Comparison of ENCODE assay signal across 16 mouse cellular contexts in genomic region chr4:46709492-46709891, GRCm38 (mm10). TPM values are rescaled to one million over a fixed set of nuclear protein-coding genes. Genes with fewer than 3 reads are reported as not detected.
DNase-seq lines count a peak whose midpoint lies in the region; ATAC-seq and TF ChIP-seq lines count a peak whose summit lies in the region.
"Had no signal": no experiment of that assay in that cellular context is flagged by ENCODE, and none has a peak within 500 bp of the region (broad histone marks: within the 10 kb centered on the region; RNA-seq: fewer than 3 reads in every experiment).

No protein-coding gene starts in this region.

- no peak for TF ChIP-seq POLR2A in cerebellum, adult 2 months (IDR thresholded peaks at IDR 0.05; ENCODE audit: borderline replicate concordance, insufficient read depth, low read length)

- no peak; the same call in 1 of the 2 replicates for ATAC-seq in embryonic facial prominence, embryonic 11.5 days (replicated peaks; ENCODE audit: insufficient number of reproducible peaks, low FRiP score, low TSS enrichment, low read depth)
- 0 out of 2 replicates have a peak, but pooled peaks have one; percentile 9 for ATAC-seq in forebrain, postnatal 0 days
- ATAC-seq: activated CD4-positive, CD25-positive, alpha-beta regulatory T cell, adult 4 months had no signal

- H3K27ac ChIP-seq in embryonic facial prominence, embryonic 11.5 days (replicated peaks; ENCODE audit: low read depth, low read length): no peak overlapping the region
- H3K27ac ChIP-seq in embryonic facial prominence, embryonic 10.5 days (replicated peaks): no peak overlapping the region
- peak overlapping the region; percentile 47; the same call in 1 of the 2 replicates for H3K27ac ChIP-seq in left cerebral cortex, adult 2 months
- H3K27ac ChIP-seq in cerebellum, adult 2 months (ENCODE audit: insufficient read depth, low read length): peak overlapping the region; percentile 69
- peak overlapping the region; percentile 57; the same call in 1 of the 2 replicates for H3K27ac ChIP-seq in forebrain, postnatal 0 days (ENCODE audit: low read depth, low read length)
- H3K27ac ChIP-seq: gastrocnemius, adult 2 months; kidney, postnatal 0 days; liver, embryonic 13.5 days; stomach, postnatal 0 days had no signal

- H3K9me3 ChIP-seq in embryonic facial prominence, embryonic 11.5 days (replicated peaks; ENCODE audit: control insufficient read depth, low read length): no peaks in the 10 kb centered on the region
- no peaks in the 10 kb centered on the region for H3K9me3 ChIP-seq in embryonic facial prominence, embryonic 10.5 days
- H3K9me3 ChIP-seq in forebrain, postnatal 0 days (ENCODE audit: low read length): no peaks in the 10 kb centered on the region
- H3K9me3 ChIP-seq: liver, embryonic 13.5 days had no signal

- peak; percentile 25 for DNase-seq in embryonic facial prominence, embryonic 11.5 days (ENCODE audit: low spot score)
- no peak for DNase-seq in embryonic facial prominence, embryonic 10.5 days (ENCODE audit: low spot score)
- DNase-seq in left cerebral cortex, adult 2 months (ENCODE audit: extremely low spot score in 1 of 2, low spot score in 2 of 2): no peak
- DNase-seq in left cerebral cortex, adult 8-10 months (ENCODE audit: low spot score in 2 of 2): no peak
- DNase-seq in cerebellum, adult 2 months: peak; percentile 86 to 93
- DNase-seq in forebrain, postnatal 0 days: peak; percentile 60
- DNase-seq in lung, postnatal 14 days: no peak
- DNase-seq in spleen, postnatal 14 days (ENCODE audit: low spot score in 2 of 2): no peak
- DNase-seq: adrenal gland, postnatal 25 days; gastrocnemius, adult 2 months; heart, adult 18-20 months; liver, embryonic 13.5 days; thymus, postnatal 25 days had no signal

- TF ChIP-seq CTCF in left cerebral cortex, adult 2 months (IDR thresholded peaks at IDR 0.05): no peak
- peak; percentile 41; the same call in 1 of the 2 replicates for TF ChIP-seq CTCF in cerebellum, adult 2 months (IDR thresholded peaks at IDR 0.05; ENCODE audit: borderline replicate concordance, insufficient read depth, low read depth, low read length)
- TF ChIP-seq CTCF in forebrain, postnatal 0 days (IDR thresholded peaks at IDR 0.05; ENCODE audit: low read depth): peak; percentile 25; the same call in 1 of the 2 replicates

- no peak overlapping the region for H3K4me3 ChIP-seq in embryonic facial prominence, embryonic 11.5 days (ENCODE audit: low read depth, low read length)
- H3K4me3 ChIP-seq in embryonic facial prominence, embryonic 10.5 days: no peak overlapping the region
- H3K4me3 ChIP-seq in left cerebral cortex, adult 2 months: no peak overlapping the region
- H3K4me3 ChIP-seq in cerebellum, adult 2 months (replicated peaks; ENCODE audit: insufficient read depth, low read depth, low read length): no peak overlapping the region
- no peak overlapping the region for H3K4me3 ChIP-seq in forebrain, postnatal 0 days (ENCODE audit: low read depth, low read length)
- H3K4me3 ChIP-seq: gastrocnemius, adult 2 months; liver, embryonic 13.5 days had no signal

- H3K27me3 ChIP-seq in embryonic facial prominence, embryonic 11.5 days (ENCODE audit: control insufficient read depth, insufficient read depth, low read length): no peaks in the 10 kb centered on the region
- H3K27me3 ChIP-seq in embryonic facial prominence, embryonic 10.5 days (replicated peaks; ENCODE audit: low read depth, poor library complexity, severe bottlenecking): no peaks in the 10 kb centered on the region
- no peaks in the 10 kb centered on the region for H3K27me3 ChIP-seq in cerebellum, adult 2 months (ENCODE audit: control insufficient read depth, insufficient read depth, low read length)
- no peaks in the 10 kb centered on the region for H3K27me3 ChIP-seq in forebrain, postnatal 0 days (ENCODE audit: insufficient read depth, low read length)
- H3K27me3 ChIP-seq: liver, embryonic 13.5 days had no signal

- no peak overlapping the region for H3K4me2 ChIP-seq in embryonic facial prominence, embryonic 11.5 days (ENCODE audit: low read depth, low read length)
- H3K4me2 ChIP-seq in forebrain, postnatal 0 days (ENCODE audit: low read depth): no peak overlapping the region
- H3K4me2 ChIP-seq: liver, embryonic 13.5 days had no signal

- intact Hi-C loops in left cerebral cortex, adult 2 months (cut with DNase I): no loop called here

- no peaks in the 10 kb centered on the region for H3K4me1 ChIP-seq in embryonic facial prominence, embryonic 11.5 days (ENCODE audit: control insufficient read depth, insufficient read depth, low read length)
- H3K4me1 ChIP-seq in embryonic facial prominence, embryonic 10.5 days: peaks cover 3% of the 10 kb centered on the region
- peaks cover 36% of the 10 kb centered on the region for H3K4me1 ChIP-seq in cerebellum, adult 2 months (ENCODE audit: control insufficient read depth, insufficient read depth, low read length)
- H3K4me1 ChIP-seq in forebrain, postnatal 0 days (ENCODE audit: insufficient read depth): peaks cover 19% of the 10 kb centered on the region
- H3K4me1 ChIP-seq: liver, embryonic 13.5 days had no signal

- H3K36me3 ChIP-seq in embryonic facial prominence, embryonic 11.5 days (replicated peaks; ENCODE audit: control insufficient read depth, insufficient read depth, low read depth, low read length): no peaks in the 10 kb centered on the region
- no peaks in the 10 kb centered on the region for H3K36me3 ChIP-seq in embryonic facial prominence, embryonic 10.5 days (replicated peaks)
- no peaks in the 10 kb centered on the region for H3K36me3 ChIP-seq in forebrain, postnatal 0 days (ENCODE audit: insufficient read depth)
- H3K36me3 ChIP-seq: liver, embryonic 13.5 days had no signal

- no peak overlapping the region for H3K9ac ChIP-seq in embryonic facial prominence, embryonic 11.5 days (replicated peaks; ENCODE audit: low read length)
- no peak overlapping the region for H3K9ac ChIP-seq in forebrain, postnatal 0 days
- H3K9ac ChIP-seq: liver, embryonic 13.5 days had no signal

- WGBS in embryonic facial prominence, embryonic 11.5 days: 57% methylated on average over 7 of the region's 7 CpGs
- 63% methylated on average over 7 of the region's 7 CpGs for WGBS in embryonic facial prominence, embryonic 10.5 days
- 11% methylated on average over 7 of the region's 7 CpGs for WGBS in cerebellum, adult 2 months
- 52% methylated on average over 7 of the region's 7 CpGs for WGBS in forebrain, postnatal 0 days

RNA-seq across cellular contexts. Expression of gene Tbc1d2, which starts 59.5 kb away (rescaled TPM):
- polyA plus RNA-seq in embryonic facial prominence, embryonic 11.5 days (2014; fragmentation: Nextera tagmentation; extraction: Ambion mirVana): 1.3 and 1.6 TPM in 2 replicates
- polyA plus RNA-seq in embryonic facial prominence, embryonic 10.5 days (2016; fragmentation: Nextera tagmentation; extraction: Ambion mirVana): 2.3 TPM in 2 replicates
- 1 to 10 TPM; 3.4 to 4.8 TPM for total RNA-seq in left cerebral cortex, adult 2 months (2021)
- 1 to 10 TPM; 2.4 to 3.9 (median 3.4) TPM for total RNA-seq in left cerebral cortex, adult 8-10 months (2022)
- 3.0 and 3.2 TPM in 2 replicates for polyA plus RNA-seq in cerebellum, adult 2 months (2012; rRNA removed)
- 0.77 and 1.5 TPM in 2 replicates for total RNA-seq in forebrain, postnatal 0 days (2014; rRNA removed)
- 0.47 and 0.67 TPM in 2 replicates for polyA plus RNA-seq in forebrain, postnatal 0 days (2015; fragmentation: Nextera tagmentation; extraction: Ambion mirVana)

Comparison
In these comparisons a context has a peak if more than half of its experiments do, and no peak if none do; other contexts are left out.
1. DNase-seq: peak in embryonic facial prominence, embryonic 11.5 days (single experiment), cerebellum, adult 2 months (2 of 2) and forebrain, postnatal 0 days (single experiment); none in embryonic facial prominence, embryonic 10.5 days (single experiment), left cerebral cortex, adult 2 months (0 of 2), left cerebral cortex, adult 8-10 months (0 of 2), lung, postnatal 14 days (single experiment) and spleen, postnatal 14 days (0 of 2).
2. H3K27ac ChIP-seq: peak in left cerebral cortex, adult 2 months (single experiment), cerebellum, adult 2 months (single experiment) and forebrain, postnatal 0 days (single experiment); none in embryonic facial prominence, embryonic 11.5 days (single experiment) and embryonic facial prominence, embryonic 10.5 days (single experiment).